Mouse (Mus musculus) MEL (cell line): ENCODE results near the gene Celsr1.

ENCODE experiments used
- CTCF ChIP-seq, 3 experiments: IDR thresholded peaks in 2 of 3; conservative IDR thresholded peaks in 1 of 3; 2 replicates each; pipeline ENCODE4 v1.5.1; 2011 to 2012; ENCODE audit warnings: low read length in 3 of 3, low read depth in 2 of 3, mild to moderate bottlenecking in 2 of 3, improper control_type of control experiment in 1 of 3, inconsistent platforms in 1 of 3, mixed read lengths in 1 of 3, moderate library complexity in 1 of 3; ENCODE audit not compliant: control insufficient read depth in 1 of 3, insufficient read depth in 1 of 3, poor library complexity in 1 of 3, severe bottlenecking in 1 of 3
- E2F4 ChIP-seq: IDR thresholded peaks from 2 replicates; pipeline ENCODE4 v1.6.1; 2011; ENCODE audit warnings: low read depth, low read length, improper control_type of control experiment, borderline replicate concordance
- EP300 ChIP-seq, 2 experiments: IDR thresholded peaks; 2 replicates each; pipeline ENCODE4 v1.6.1; 2011; ENCODE audit warnings: improper control_type of control experiment in 2 of 2, low read length in 2 of 2, low read depth in 1 of 2, mild to moderate bottlenecking in 1 of 2
- KAT2A ChIP-seq: conservative IDR thresholded peaks from 2 replicates; pipeline ENCODE4 v1.6.1; 2012; ENCODE audit warnings: low read depth, low read length, improper control_type of control experiment, inconsistent platforms
- MAFK ChIP-seq: IDR thresholded peaks from 2 replicates; pipeline ENCODE4 v1.6.1; 2011; ENCODE audit warnings: low read depth, mild to moderate bottlenecking, low read length, improper control_type of control experiment, borderline replicate concordance
- MYB ChIP-seq: IDR thresholded peaks from 2 replicates; pipeline ENCODE4 v1.6.1; 2011; ENCODE audit warnings: mild to moderate bottlenecking, low read depth, low read length, improper control_type of control experiment
- POLR2A ChIP-seq, 2 experiments: IDR thresholded peaks; 2 replicates each; pipeline ENCODE4 v1.6.1; 2011 to 2012; ENCODE audit warnings: low read length in 2 of 2, mild to moderate bottlenecking in 2 of 2, control low read depth in 1 of 2, improper control_type of control experiment in 1 of 2, low read depth in 1 of 2, moderate library complexity in 1 of 2; ENCODE audit not compliant: control insufficient read depth in 1 of 2, insufficient read depth in 1 of 2, poor library complexity in 1 of 2
- TCF12 ChIP-seq: IDR thresholded peaks from 2 replicates; pipeline ENCODE4 v1.6.1; 2014; ENCODE audit warnings: low read depth, mild to moderate bottlenecking, inconsistent platforms, low read length, improper control_type of control experiment, moderate library complexity

DNA sequence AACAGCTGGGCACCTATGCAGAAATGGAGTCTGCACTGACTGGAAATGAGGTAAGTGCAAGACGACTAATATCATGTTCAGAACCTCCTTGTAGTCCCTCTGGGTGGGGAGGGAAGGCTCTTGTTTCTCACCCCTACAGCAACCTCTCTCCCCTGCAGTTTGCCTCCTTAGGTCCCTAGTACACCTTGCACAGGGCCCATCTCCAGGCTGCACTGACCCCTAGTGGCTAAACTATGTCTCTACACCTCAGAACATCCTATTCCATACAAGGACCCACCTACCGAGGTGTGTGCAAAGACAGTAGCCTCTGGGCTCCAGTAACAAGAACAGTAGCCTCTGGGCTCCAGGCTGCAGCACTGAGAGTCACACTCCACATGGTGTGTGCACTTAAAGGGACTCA is 5.2 kb upstream of the Celsr1 start:
- TF ChIP-seq CTCF (IDR thresholded peaks at IDR 0.05 in 2 of 3, conservative IDR thresholded peaks at IDR 0.05 in 1 of 3; ENCODE audit: control insufficient read depth in 1 of 3, insufficient read depth in 1 of 3, low read depth in 2 of 3, low read length in 3 of 3, poor library complexity in 1 of 3, severe bottlenecking in 1 of 3) (peak; percentile 94 to 99 (median 96)), POLR2A (IDR thresholded peaks at IDR 0.05; ENCODE audit: control insufficient read depth in 1 of 2, insufficient read depth in 1 of 2, low read depth in 1 of 2, low read length in 2 of 2, poor library complexity in 1 of 2) (no peak), MYB (no peak), EP300 (IDR thresholded peaks at IDR 0.05; ENCODE audit: low read depth in 1 of 2, low read length in 2 of 2) (no peak), E2F4 (no peak), KAT2A (no peak), MAFK (no peak), TCF12 (no peak)
